Mouse (Mus musculus) heart, adult 11 months (tissue): ENCODE measurements at regions not wholly inside any gene's neighbourhood (a gene's known extent, or its start where the extent isn't known, plus 50 kb on each side); places are given as distances from the start of the nearest gene placed in this dataset.

Source experiments
- DNase-seq: peaks from one replicate; pipeline ENCODE4 v3.0.0; 2022

DNA sequence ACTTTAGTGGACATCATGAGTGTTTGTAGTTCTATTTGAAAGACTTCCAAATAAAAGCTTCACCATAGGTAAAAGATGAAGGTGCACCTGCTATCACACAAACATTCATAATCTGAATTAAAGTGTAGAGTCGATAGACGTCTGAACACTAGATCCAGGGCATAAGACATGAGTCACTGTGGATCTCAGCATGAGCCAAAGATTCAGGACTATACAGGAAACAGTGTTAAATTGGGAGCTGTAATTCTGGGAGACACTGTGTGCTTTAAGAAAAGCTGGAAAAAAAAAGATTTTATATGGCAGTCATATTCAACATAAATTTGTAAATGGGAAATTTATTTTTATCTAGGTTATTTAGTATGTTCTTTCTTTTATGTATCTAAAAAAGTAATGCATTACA lies 160.5 kb downstream of the Pdha2 start:
- no peak for DNase-seq

DNA sequence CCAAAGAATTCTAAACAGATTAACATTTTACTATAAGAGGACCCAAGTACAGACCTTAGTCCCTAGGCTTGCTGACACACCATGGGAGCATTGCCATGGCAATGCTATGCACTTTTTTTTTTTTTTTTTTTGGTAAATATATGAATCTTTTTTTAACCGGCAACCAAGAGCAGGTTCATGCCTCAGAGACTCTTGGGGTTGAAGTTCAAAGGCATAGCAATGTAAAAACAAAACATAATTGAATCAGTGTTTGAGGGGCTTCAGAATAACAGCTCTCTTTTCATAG lies 197.9 kb downstream of the Pdha2 start:
- no peak for DNase-seq

DNA sequence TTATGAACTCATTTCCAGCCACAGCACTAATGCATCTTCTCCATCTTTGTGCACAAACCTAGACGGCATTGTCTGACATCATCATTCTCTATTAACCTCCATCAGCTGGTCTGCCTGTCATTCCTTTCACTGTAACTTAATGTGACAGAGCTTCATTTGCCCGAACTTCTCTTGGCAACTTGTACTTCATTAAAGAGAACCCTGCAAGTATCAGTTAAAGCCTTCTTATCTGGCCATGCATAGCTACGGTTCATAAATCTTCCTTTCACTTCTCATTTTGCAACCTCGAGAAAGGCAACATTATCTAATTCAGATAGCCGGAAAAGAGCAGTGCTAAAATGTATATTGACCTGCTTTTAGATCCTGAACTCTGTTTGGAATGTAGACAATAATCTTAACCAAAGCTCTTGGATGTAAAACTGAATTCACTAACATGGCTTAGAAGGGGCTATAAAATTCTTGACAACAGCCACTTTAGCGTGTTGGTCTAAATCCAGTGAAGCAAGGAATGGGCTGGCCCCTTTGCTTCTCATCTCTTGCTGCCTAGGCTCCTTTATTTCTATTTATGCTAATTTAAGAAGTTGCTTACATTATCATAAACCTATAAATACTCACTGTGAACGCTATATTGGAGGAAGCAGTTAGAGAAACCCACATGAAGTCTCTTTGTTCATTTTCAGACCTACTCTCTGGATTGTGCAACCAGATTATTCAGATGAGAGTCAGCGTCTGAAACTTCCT lies 198.5 kb downstream of the Pdha2 start:
- no peak for DNase-seq

DNA sequence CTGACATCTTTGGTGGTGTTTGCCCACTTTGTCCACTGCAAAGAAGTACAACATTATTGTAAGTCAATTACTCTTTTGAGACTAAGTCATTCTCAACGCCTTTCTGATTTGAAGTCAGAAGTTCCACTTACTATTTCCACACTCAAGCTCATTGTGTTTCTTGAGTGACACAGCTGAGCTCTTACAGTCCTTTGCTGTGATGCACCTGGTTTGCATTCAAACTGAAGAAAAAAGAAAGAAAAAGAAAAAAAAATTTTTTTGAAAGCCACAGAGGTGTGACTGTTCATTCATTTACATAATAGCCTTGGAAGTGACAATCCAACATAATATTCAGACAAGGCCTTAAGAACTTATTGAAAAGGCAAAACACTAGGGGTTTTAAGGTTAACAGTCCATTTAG lies 199.2 kb downstream of the Pdha2 start:
- DNase-seq, result no peak

DNA sequence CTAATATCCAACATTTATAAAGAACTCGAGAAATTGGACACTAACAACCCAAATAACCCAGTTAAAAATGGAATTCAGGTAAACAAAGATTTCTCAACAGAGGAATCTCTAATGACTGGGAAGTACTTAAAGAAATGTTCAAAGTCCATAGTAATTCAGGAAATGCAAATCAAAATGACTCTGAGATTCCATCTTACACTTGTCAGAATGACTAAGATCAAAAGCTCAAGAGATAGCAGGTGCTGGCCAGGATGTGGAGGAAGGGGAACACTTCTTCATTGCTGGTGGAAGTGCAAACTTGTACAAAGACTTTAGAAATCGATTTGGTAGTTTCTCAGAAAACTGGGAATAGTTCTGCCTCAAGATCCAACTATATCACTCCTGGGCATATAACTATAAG lies 203.4 kb downstream of the Pdha2 start:
- no peak for DNase-seq

DNA sequence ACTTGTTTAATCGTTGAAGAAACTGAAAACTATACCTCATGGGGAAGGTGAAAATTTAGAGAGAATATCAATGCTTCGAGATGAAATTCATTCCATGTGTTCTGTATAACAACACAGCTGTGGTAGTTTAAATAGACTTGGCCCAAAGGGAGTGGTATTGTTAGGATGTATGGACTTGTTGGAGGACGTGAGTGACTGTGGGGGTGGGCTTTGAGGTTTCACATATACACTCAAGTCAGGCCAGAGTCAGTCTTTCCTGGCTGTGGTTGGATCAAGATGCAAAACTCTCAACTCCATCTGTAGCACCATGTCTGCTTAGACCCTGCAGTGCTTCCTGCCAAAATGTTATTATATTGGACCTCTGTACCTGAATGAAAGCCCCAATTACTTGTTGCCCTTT lies 206.3 kb downstream of the Pdha2 start:
- no peak for DNase-seq

DNA sequence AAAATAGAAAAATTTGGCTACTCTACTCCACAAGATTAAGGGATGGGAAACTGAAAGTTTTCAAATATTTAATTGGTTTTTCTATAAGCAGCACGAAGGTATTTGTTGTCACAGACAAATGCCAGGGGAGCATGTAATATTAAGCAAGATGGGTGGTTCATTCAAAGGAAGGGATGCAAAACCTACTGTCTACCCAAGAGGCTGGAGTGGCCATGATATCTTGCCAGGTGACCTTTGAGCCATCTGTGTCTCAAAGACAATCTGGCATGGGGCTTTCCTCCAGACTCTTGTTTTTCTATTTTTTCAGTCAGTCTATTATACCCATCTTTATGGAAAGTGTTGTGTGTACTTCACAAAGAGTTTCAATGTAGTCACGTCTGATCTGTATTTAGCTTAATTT lies 208.6 kb downstream of the Pdha2 start:
- no peak for DNase-seq

DNA sequence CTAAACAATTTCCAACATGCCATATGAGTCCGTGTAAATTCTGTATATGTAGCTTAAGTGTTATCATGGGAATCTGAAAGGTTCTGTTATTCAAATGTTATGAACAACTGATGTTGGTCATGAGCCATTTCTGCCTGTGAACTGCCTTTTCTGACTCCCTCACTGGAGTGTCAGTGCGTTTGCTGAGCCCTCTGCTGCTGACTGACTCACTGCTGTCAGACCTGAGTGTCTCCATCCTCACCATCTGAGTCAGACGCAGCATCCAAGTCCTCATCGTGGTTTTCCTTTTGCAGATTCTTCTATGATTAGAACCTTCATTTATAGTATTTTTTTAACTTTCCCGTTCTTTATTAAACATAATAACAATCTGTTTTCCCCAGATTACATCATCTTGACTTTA lies 223.9 kb downstream of the Pdha2 start:
- no peak for DNase-seq

DNA sequence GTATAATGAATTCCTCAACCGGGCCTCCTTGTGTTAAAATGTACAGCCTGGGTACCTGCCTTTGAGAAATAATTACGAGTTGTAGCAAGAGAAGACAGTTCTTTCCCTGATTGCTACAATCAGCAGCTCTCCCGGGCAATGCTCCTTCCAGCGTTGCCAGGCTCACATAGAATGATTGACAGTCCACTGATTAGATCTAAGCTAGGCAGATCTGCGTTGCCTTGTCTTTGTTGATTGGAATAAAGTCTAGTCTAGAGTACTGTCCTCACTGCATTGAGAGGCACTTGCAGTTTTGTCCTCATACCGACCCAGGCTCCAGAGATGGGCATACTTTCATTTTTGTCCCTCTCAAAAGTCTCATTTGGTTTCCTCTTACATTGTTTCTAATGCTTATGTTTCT lies 238.6 kb downstream of the Pdha2 start:
- no peak for DNase-seq

DNA sequence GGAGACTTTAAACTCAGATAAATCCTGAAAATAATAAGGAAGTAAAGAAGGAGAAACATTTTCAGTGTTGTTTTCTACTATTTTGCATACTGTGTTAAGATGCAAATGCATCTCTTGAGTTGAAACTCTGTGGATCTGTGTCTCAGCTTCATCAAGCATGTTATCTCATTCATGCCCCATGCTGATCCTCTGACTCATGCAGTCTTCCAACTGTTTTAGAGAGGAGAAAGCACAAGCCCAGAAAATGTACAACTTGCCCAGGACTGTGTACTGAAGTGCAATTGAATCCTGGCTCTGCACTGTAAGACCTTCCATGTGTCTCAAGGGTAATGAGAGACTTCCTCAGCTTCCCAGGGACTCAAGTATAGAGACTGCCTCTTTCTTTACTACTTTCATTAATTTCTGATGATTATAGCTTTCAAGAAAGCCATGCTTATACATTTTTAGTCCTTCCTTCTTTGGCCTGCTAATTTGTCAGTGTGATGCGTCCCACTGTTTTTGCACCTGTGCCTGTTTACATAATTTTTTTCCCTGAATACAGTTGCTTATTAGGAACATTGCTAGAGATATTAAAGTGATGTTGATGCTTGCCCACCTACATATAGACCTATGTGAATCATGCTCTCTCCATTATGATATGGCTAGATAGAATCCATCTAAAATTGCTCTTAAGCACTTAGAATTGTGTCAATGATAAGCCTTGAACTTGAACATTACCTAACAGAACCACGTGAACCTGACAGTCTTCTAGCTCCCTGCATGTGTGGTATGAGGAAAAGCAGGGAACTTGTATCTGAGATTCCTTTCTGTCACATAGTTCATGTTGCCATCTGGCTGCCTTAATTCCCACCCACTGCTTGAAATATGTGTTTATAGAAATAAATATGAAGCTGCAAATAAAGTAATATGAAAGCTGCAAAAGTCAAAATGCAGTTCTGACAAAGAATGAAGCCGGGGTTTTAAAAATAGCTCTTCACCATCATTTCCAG lies 242.0 kb downstream of the Pdha2 start:
- no peak for DNase-seq

DNA sequence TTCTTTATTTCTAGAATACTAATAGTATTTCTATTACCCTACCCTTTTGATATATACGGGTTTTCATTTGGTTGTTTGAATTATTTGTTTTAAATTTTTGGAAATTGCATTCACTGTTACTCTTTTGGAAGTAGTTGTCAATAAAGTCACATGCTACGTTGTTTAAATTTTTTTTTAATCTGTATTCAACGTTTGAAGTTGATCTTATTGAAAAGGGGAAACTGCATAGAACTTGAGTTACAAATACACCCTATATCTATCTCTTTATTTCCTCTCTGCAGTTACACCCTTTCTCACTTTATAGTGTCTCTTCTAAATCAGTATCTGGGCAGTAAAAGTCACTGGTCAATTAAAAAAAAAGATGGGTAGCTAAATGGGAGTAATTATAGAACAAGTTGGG lies 243.6 kb downstream of the Pdha2 start:
- DNase-seq, result no peak

DNA sequence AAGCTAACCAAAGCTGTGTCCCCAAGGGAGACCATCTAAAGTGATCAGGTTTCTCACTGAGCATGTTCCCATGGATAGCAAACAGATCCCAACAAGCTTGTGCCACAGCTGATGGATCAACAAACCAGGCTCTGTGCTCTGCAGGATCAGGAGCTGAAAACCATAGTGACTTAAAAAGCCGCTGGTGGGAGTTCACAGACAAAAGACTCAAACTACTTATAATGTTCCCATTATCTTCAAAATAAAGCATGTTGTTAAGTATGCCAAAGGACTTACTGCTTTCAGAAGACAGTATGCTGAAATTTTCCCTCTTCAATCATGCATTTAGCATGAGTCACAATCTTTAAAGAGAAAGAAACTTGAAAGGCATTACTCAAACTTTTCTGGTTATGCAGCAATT lies 254.5 kb downstream of the Pdha2 start:
- no peak for DNase-seq

DNA sequence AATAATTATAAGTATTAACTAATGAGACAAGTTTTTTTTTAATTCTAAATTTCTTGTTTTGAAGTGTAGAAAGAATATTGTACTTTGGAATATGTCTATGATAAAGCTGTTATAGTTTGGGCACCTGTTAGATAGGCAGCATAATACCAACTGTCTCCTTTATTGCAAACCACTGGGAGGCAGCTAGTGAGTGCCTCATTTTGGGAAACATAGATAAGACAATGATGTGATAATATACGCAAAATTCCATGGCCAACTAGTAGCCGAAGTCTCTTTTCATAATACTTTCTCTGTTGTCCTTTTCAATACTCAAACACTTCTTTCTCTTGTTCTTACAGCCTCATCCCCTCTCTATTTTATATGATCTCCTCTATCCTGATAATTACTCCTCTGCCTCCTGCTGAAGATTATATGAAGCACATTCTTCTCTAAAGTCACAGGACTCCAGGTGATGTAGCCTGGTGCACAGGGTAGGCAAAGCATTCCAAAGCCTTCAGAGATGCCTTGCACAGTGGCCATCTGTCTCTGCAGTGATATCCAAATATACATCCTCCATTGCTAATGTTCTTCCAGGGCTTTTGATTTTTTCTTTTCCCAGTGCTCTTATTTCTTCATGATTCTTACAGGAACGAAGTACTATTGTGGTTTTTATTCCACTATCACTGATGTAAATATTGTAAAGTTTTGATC lies 259.9 kb downstream of the Pdha2 start:
- DNase-seq, result no peak

DNA sequence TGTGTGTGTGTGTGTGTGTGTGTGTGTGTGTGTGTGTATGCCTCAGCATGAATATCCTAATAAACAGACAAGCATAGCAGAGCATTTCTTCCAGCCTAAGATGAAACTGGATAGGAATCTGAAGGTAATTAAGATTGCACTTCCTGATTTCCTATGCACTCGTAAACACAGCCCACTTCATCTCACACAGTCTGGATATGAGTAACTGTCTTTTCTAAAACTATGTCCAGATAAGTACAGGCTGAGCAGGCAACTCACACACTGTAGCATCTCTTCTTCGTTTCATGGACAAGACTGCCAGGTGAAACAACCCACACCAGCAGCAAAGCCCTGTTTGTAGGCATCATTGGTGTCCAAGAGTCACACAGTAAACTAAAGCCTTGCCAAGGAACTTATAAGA lies 261.1 kb downstream of the Pdha2 start:
- no peak for DNase-seq

DNA sequence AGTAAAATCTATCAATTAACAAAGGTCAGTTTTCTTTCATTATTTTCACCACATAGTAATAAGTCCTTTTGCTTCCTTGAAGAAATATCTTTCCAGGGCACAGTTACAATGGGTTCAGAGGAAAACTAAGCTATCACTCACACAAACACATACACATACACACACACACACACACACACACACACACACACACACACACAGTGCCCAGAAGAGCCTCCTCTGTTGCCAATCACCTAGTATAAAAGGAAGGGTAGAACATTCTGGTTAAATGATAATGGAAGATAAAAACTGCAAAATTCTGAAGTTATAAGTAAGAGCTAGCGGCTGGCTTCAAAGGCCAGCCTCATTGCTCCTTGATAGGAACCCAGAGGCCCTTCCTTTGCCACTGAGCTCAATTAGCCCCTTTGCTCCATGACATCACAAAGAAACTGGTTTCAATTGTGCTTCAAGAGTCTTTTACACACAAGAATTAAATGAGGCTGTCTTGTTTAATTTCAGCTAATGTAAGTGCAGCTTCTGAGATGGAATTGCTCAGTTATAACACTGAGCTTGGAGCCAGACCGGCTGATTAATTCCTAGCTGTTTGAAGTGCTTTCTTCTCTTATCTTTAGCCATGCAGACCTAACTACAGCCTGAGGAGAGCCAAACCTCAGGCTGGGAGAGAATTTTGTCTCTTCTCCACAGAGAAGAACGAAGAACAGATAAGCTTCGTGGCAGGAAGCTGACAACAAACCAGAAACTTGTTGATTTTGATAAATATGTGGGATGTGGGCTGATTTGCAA lies 262.1 kb downstream of the Pdha2 start:
- no peak for DNase-seq

DNA sequence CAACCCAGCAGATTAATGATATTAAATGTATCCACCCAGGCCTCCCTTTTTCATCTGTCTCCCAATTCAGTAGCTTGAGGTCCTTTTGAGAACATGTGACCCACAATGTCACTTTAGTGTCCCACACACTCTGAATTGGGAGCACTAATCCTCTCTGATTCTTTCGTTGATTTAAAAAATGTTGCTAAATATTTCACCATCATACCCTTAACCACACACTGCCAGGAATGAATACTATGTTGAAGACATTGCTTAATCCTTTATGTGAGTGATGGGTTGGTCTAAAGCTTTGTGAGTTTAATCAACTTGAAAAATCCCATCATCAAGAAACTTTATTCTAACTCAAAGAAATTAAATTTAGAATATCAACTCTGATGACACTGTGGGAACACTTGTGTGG lies 269.7 kb downstream of the Pdha2 start:
- no peak for DNase-seq

DNA sequence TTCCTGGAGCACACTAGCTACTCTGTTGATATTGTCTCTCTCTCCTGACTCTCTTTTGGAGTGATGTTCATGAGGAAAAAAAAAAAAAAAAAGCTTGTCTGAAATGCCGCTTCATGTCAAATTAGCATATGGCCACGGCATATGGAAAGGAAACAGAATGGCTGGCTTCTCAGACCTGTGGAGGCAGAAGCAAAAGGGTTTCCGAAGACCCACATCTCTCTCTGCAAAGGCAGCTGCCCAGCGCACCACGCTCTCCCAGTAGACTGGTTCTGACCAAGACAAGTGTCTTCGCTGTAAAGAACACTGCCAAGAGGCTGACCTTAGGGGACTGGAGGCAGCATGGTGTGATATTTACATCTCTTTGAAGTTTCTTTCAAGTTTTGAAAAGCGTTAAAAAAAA lies 270.3 kb downstream of the Pdha2 start:
- DNase-seq, result no peak

DNA sequence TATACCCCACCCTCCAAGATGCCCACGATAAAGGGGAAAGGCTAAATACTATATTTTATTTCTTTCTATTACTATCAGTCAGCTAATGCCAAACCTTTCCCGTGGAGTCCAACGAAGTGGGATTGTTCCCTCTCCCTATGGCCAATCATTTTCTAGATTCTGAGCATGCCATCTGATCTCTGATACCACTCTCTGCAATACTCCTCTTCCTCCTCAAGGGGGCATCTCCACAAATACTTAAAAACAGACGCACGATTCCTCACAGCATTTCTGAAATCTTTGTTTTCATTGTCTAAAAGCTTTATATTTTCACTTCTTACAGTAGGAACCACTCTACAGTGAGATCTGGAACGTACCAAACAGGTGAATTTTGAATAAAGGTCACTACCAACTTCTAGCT lies 270.8 kb downstream of the Pdha2 start:
- no peak for DNase-seq

DNA sequence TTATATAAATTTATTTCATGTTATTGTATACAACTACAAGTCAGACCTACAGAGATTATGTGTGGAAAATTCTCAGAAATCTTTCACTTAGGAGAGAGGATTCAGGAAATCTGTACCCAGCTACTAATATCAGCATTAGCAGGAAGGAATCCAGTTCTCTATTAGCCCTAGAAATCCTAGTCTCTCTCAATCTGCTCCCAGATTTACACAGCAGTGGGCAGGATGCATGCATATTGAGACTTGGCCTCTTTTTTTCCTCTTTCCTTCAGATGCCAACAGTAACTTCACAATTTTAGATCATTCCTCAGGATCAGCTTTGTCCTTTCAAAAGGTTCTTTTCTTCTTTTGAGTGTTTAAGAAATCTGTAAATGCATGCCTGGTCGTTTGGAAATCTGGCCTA lies 279.0 kb downstream of the Pdha2 start:
- no peak for DNase-seq

DNA sequence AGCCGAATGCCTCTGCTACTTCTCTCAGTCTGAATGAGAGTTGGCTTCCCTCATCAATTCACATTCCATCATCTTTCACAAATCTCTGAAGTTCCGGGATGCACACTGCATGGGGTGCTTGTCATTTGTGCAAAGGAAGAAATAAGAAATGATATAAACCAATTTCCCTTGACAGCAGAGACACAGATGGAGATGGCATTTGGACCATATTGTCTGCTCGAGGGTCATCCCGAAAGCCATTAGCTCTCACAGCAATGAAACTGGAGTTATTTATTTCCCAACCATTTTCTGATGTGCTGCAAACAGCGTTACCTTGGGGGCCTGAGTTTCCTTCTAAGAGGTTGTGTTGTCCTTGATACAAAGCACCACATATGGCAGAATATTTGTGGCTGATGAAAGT lies 285.5 kb downstream of the Pdha2 start:
- DNase-seq, result no peak

DNA sequence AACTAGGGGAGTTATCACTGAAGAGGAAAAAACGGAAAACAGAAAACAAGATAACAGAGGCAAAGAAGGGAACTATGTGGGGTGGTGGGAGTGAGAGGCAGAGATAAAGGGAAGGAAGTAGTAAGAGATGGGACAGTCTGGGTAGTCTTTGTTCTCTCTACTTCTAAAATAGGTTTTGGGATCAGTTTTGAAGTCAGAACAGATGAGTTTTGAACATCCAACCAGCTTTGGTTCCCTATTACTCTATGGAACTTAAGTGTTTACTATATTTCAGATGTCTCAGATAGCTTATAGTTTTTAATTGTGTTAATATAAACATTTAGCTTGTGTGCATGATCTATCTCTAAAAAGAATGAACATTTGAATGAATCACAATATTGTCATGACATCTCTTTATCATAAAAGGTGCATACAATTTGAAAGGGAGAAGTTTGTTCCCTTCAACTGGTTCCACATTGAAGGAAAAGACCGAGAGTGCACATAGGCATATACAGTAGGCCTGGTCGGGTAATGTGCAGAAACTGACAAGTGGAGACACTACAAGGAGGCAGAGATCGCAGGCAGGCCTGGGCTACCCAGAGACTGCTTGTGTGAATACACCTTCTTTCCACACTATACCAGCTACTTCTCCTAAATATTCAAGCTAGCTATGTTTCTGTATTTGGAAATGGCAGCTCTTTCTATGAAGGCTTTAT lies 335.8 kb downstream of the Pdha2 start:
- DNase-seq, result peak; percentile 21

DNA sequence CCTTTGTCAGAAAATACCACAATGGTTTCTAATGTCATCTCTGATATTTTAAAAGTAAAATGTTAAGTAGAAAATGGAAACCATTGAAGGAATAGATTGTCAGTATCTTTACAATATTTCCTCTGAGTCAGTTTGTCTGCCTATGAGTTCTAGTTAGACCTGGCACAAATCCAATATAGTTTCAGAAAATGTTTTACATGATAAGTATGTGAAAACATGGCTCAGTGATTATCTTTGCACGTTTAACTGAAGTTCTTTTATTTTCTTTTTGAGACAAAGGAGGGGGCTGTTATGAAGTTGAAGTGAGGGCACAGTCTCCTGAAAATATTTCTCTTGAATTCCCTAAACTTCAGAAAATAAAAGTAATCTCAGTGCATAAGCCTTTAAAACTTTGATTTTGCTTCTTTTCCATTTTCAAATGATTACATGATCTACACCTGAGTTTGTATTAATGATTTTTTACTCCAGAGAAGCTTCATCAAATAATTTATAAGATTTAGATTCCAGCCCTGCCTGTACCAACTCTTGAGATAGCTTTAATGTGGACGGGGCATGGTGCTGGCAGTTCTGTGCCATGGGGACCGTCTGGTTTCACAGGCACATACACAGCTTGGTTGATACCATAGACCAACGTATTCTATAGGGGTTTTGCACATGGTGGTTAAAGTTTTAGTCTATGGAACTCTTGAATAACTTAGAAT lies 336.5 kb downstream of the Pdha2 start:
- no peak for DNase-seq
